In genomic region chr9:54931765-54932164, GRCm38 (mm10) we compare ENCODE assay signal across 15 mouse cellular contexts. TPM values are rescaled to one million over a fixed set of nuclear protein-coding genes. Genes with fewer than 3 reads are reported as not detected.
DNase-seq lines count a peak whose midpoint lies in the region; TF ChIP-seq lines count a peak whose summit lies in the region.
"Had no signal": no experiment of that assay in that cellular context is flagged by ENCODE, and none has a peak within 500 bp of the region (broad histone marks: within the 10 kb centered on the region; RNA-seq: fewer than 3 reads in every experiment).

No protein-coding gene starts in this region.

- WGBS in kidney, adult 2 months: 15% methylated on average over 1 of the region's 1 CpGs
- WGBS in lung, adult 2 months: 14% methylated on average over 1 of the region's 1 CpGs

- no peaks in the 10 kb centered on the region for H3K27me3 ChIP-seq in kidney, adult 2 months (replicated peaks; ENCODE audit: control insufficient read depth, insufficient read depth, low read length)
- H3K27me3 ChIP-seq: lung, embryonic 15.5 days had no signal

- peak; percentile 45 for DNase-seq in kidney, adult 2 months
- DNase-seq in kidney, postnatal 14 days: no peak
- DNase-seq in lung, adult 2 months: no peak
- no peak for DNase-seq in lung, postnatal 25 days (ENCODE audit: low spot score)
- DNase-seq in ES-E14 (ENCODE audit: low read depth, low spot score) (peak; percentile 59), adipocyte (ENCODE audit: low spot score) (no peak)
- peak; percentile 10 to 22 for DNase-seq in kidney, postnatal 4 days
- DNase-seq: cerebellum, adult 11-12 months had no signal

- peak overlapping the region; percentile 91 for H3K27ac ChIP-seq in kidney, adult 2 months (ENCODE audit: insufficient read depth, low read depth, low read length)
- H3K27ac ChIP-seq in ES-E14 (ENCODE audit: insufficient read depth, low read depth, low read length, poor library complexity, severe bottlenecking): no peak overlapping the region
- H3K27ac ChIP-seq: hindbrain, postnatal 0 days; lung, embryonic 15.5 days had no signal

- no peaks in the 10 kb centered on the region for H3K9me3 ChIP-seq in ES-E14 (ENCODE audit: control insufficient read depth, insufficient read depth, low read depth, low read length)
- H3K9me3 ChIP-seq: lung, embryonic 15.5 days had no signal

- H3K4me3 ChIP-seq in kidney, adult 2 months (ENCODE audit: insufficient read depth, low read depth, low read length): no peak overlapping the region
- no peak overlapping the region for H3K4me3 ChIP-seq in lung, adult 2 months (replicated peaks; ENCODE audit: extremely low read depth, low read depth, low read length)
- no peak overlapping the region for H3K4me3 ChIP-seq in ES-E14 (ENCODE audit: insufficient read depth in 1 of 2, low read depth in 1 of 2, low read length in 2 of 2, poor library complexity in 1 of 2, severe bottlenecking in 1 of 2)
- H3K4me3 ChIP-seq: lung, embryonic 15.5 days had no signal

- in situ Hi-C loops in ES-E14 (cut with MboI; ENCODE audit: low sequenced_read_pairs in 2 of 2, unreplicated experiment in 2 of 2): loop anchor here in 1 of 2 experiments (25.0 kb wide), 1 partner anchor 181 kb away; no protein-coding TSS in a partner anchor

- peak; percentile 49 for TF ChIP-seq CTCF in kidney, adult 2 months (conservative IDR thresholded peaks at IDR 0.05; ENCODE audit: insufficient read depth, insufficient read length, low read depth, low read length)
- 0 out of 2 replicates have a peak, but pooled peaks have one; percentile 8 for TF ChIP-seq CTCF in lung, adult 2 months (IDR thresholded peaks at IDR 0.05; ENCODE audit: insufficient read depth, low read length)

- TF ChIP-seq POLR2A in kidney, adult 2 months (IDR thresholded peaks at IDR 0.05; ENCODE audit: low read depth, low read length): no peak
- TF ChIP-seq POLR2A in lung, adult 2 months (IDR thresholded peaks at IDR 0.05; ENCODE audit: borderline replicate concordance, extremely low read depth, low read depth, low read length): no peak

- H3K4me1 ChIP-seq in kidney, adult 2 months (ENCODE audit: control insufficient read depth, insufficient read depth, low read length): peaks cover 13% of the 10 kb centered on the region; the same call in 1 of the 2 replicates
- no peaks in the 10 kb centered on the region for H3K4me1 ChIP-seq in lung, adult 2 months (ENCODE audit: control insufficient read depth, insufficient read depth, low read length)
- no peaks in the 10 kb centered on the region for H3K4me1 ChIP-seq in ES-E14 (ENCODE audit: control insufficient read depth in 2 of 2, insufficient read depth in 2 of 2, low read length in 2 of 2, poor library complexity in 1 of 2)
- H3K4me1 ChIP-seq: lung, embryonic 15.5 days had no signal

- no peak overlapping the region for H3K9ac ChIP-seq in ES-E14 (ENCODE audit: insufficient read depth, low read depth, low read length, poor library complexity, severe bottlenecking)
- H3K9ac ChIP-seq: lung, embryonic 15.5 days had no signal

- H3K36me3 ChIP-seq in kidney, adult 2 months (ENCODE audit: control insufficient read depth, insufficient read depth, low read length): peaks cover 11% of the 10 kb centered on the region; the same call in 1 of the 2 replicates
- no peaks in the 10 kb centered on the region for H3K36me3 ChIP-seq in ES-E14 (ENCODE audit: control insufficient read depth, insufficient read depth, low read length, poor library complexity, severe bottlenecking)
- H3K36me3 ChIP-seq: lung, embryonic 15.5 days had no signal

TF ChIP-seq in ES-E14, 5 proteins besides CTCF, POLR2A, EP300 and RAD21:
- peak; percentile 62; the same call in 1 of the 2 replicates for TF ChIP-seq ZC3H11A (IDR thresholded peaks at IDR 0.05; ENCODE audit: borderline replicate concordance, low read depth, low read length)
- no peak for TF ChIP-seq HCFC1 (IDR thresholded peaks at IDR 0.05; ENCODE audit: borderline replicate concordance, insufficient read depth, low read length)

RNA-seq across cellular contexts. Expression of gene Hykk, which starts 14.7 kb away (rescaled TPM):
- polyA plus RNA-seq in kidney, adult 2 months (2012; rRNA removed): 31.2 and 39.7 TPM in 2 replicates
- 1.5 and 2.1 TPM in 2 replicates for polyA plus RNA-seq in lung, adult 2 months (2012; rRNA removed)
- total RNA-seq in ES-E14 (2012; rRNA removed): 1.8 and 1.9 TPM in 2 replicates
- total RNA-seq: common myeloid progenitor, adult 5-6 weeks; granulocyte monocyte progenitor cell, adult 5-6 weeks had no signal

RNA-seq across cellular contexts. Expression of gene Psma4, which starts 18.8 kb away (rescaled TPM):
- 89.3 and 121 TPM in 2 replicates for polyA plus RNA-seq in kidney, adult 2 months (2012; rRNA removed)
- 29.5 and 52.0 TPM in 2 replicates for polyA plus RNA-seq in lung, adult 2 months (2012; rRNA removed)
- 152 and 297 TPM in 2 replicates for total RNA-seq in ES-E14 (2012; rRNA removed)

RNA-seq across cellular contexts. Expression of gene AY074887, which starts 19.0 kb away (rescaled TPM):
- polyA plus RNA-seq in kidney, adult 2 months (2012; rRNA removed): not detected in 2 replicates
- polyA plus RNA-seq in lung, adult 2 months (2012; rRNA removed): not detected in 2 replicates
- 0.49 and 0.53 TPM in 2 replicates for total RNA-seq in ES-E14 (2012; rRNA removed)
- total RNA-seq: granulocyte monocyte progenitor cell, adult 5-6 weeks; hindbrain, postnatal 0 days; layer of hippocampus, adult 18-20 months; left cerebral cortex, postnatal 14 days had no signal

RNA-seq across cellular contexts. Expression of gene Chrna5, which starts 48.9 kb away (rescaled TPM):
- polyA plus RNA-seq in kidney, adult 2 months (2012; rRNA removed): not detected in 2 replicates
- not detected in 2 replicates for polyA plus RNA-seq in lung, adult 2 months (2012; rRNA removed)
- 1.3 and 1.7 TPM in 2 replicates for total RNA-seq in ES-E14 (2012; rRNA removed)
- total RNA-seq: common myeloid progenitor, adult 5-6 weeks; granulocyte monocyte progenitor cell, adult 5-6 weeks had no signal
- polyA plus RNA-seq: heart, embryonic 16.5 days had no signal

Comparison
In these comparisons a context has a peak if more than half of its experiments do, and no peak if none do; other contexts are left out.
1. DNase-seq: peak in kidney, adult 2 months (single experiment), ES-E14 (single experiment) and kidney, postnatal 4 days (2 of 2); none in kidney, postnatal 14 days (single experiment), lung, adult 2 months (single experiment), lung, postnatal 25 days (single experiment) and adipocyte (single experiment).
2. RNA of gene Hykk, which starts 14.7 kb away (polyA plus RNA-seq): 31.2 to 39.7 TPM in kidney, adult 2 months; 1.5 to 2.1 TPM in lung, adult 2 months; every median in the first group is over 10 times any median in the second.